Mouse (Mus musculus) bone marrow macrophage, adult 2 months (primary cell): ENCODE results near the gene Polr3b.

Experiments
- CTCF ChIP-seq: IDR thresholded peaks from 2 replicates; pipeline ENCODE4 v1.5.1; 2012; ENCODE audit warnings: low read depth, mild to moderate bottlenecking, low read length, moderate library complexity
- POLR2A ChIP-seq: IDR thresholded peaks from 2 replicates; pipeline ENCODE4 v1.6.1; 2012; ENCODE audit warnings: mild to moderate bottlenecking, low read depth, low read length, borderline replicate concordance

DNA sequence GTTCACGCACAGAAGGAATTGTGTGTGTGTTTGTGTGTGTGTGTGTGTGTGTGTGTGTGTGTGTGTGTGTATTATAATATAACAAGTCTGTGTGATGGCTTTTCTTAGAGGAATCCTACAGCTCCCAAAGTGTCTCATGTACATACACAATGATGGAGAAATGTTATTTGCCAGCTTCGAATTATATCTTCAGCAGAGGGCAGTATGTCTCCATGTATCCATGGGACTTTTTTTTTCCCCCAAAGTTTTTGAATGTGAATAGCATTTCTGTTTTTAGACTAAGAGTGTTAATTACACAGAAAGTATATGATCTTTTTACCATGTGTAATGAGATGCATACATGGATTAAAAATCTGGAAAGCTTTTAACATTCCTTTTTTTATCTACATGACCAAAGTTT lies 19.5 kb downstream of the Polr3b start:
- TF ChIP-seq POLR2A (no peak), CTCF (no peak)
